ENCODE assay signal across 18 mouse cellular contexts in the genomic region with DNA sequence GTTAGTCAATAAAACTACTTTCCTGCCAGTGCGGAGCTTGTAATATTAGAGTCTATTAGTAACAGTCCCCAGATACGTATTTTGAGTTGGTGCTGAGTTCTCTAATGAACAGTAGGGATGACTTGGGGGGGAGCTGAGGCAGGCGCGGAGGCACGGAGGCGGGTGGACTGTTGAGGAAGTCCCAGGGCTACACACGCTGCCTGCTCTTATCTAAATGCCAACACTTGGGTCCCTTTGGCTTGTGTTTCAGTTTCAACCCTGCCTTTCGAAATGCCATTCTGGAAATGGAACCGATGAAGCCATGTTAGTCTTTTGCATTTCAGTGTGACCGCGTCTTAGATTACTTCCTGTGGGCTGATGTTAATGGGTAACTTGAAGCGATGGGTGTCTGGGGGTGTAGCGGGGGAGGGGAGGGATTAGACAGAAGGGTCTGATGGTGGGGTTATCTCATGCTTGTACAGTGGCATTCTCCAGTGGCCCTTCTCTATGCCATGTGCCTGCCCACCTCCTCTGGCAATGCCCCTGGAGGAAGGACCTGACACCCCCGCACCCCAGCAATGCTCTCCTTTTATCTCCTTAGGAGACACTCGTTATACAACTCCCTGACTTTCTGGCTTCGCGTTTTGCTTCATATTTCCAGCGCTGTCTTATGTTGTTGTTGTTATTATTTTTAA. TPM values are rescaled to one million over a fixed set of nuclear protein-coding genes. Genes with fewer than 3 reads are reported as not detected.
DNase-seq lines count a peak whose midpoint lies in the region; ATAC-seq and TF ChIP-seq lines count a peak whose summit lies in the region.
"Had no signal": no experiment of that assay in that cellular context is flagged by ENCODE, and none has a peak within 500 bp of the region (broad histone marks: within the 10 kb centered on the region; RNA-seq: fewer than 3 reads in every experiment).

No protein-coding gene starts in this region.

- H3K4me3 ChIP-seq in left cerebral cortex, adult 2 months = no peak overlapping the region
- H3K4me3 ChIP-seq in MEL (ENCODE audit: control insufficient read depth in 1 of 2, insufficient read depth in 1 of 2, low read depth in 2 of 2, low read length in 2 of 2) = peak overlapping the region; percentile 60 to 70
- H3K4me3 ChIP-seq: embryonic facial prominence, embryonic 12.5 days; forebrain, embryonic 13.5 days; heart, embryonic 12.5 days; hindbrain, embryonic 15.5 days had no signal

- peak overlapping the region; percentile 69 for H3K9ac ChIP-seq in MEL (ENCODE audit: control insufficient read depth, low read depth, low read length, poor library complexity, severe bottlenecking)
- H3K9ac ChIP-seq: embryonic facial prominence, embryonic 12.5 days; forebrain, embryonic 13.5 days; heart, embryonic 12.5 days; hindbrain, embryonic 15.5 days had no signal

- ATAC-seq in frontal cortex, adult (ENCODE audit: low TSS enrichment) = peak; percentile 35
- ATAC-seq in megakaryocyte progenitor cell, adult 5-6 weeks (replicated peaks; ENCODE audit: poor library complexity) = peak; percentile 69
- ATAC-seq in CD4-positive, CD25-positive, alpha-beta regulatory T cell, adult 4 months = no peak
- ATAC-seq: forebrain, embryonic 13.5 days; intestine, embryonic 16.5 days; Patski had no signal

- peak in 1 of 2 experiments; percentile 60; a peak in 2 of 4 replicates for TF ChIP-seq POLR2A in MEL (IDR thresholded peaks at IDR 0.05; ENCODE audit: control insufficient read depth in 1 of 2, insufficient read depth in 1 of 2, low read depth in 1 of 2, low read length in 2 of 2, poor library complexity in 1 of 2)

- DNase-seq in frontal cortex, postnatal 25 days (ENCODE audit: low spot score in 2 of 2) = no peak
- no peak for DNase-seq in left cerebral cortex, adult 2 months (ENCODE audit: extremely low spot score in 1 of 2, low spot score in 2 of 2)
- no peak for DNase-seq in left cerebral cortex, adult 8-10 months (ENCODE audit: low spot score in 2 of 2)
- DNase-seq in MEL (ENCODE audit: low read depth, low spot score) = peak; percentile 93
- DNase-seq: adrenal gland, postnatal 10 days; cerebellum, adult 11 months; cerebellum, adult 9-10 months; cerebellum, postnatal 25 days; kidney, adult 2 months had no signal

- no peak for TF ChIP-seq RAD21 in MEL (IDR thresholded peaks at IDR 0.05; ENCODE audit: low read depth, low read length)

- H3K9me3 ChIP-seq in MEL (replicated peaks; ENCODE audit: insufficient read depth, low read length) = no peaks in the 10 kb centered on the region
- H3K9me3 ChIP-seq: forebrain, embryonic 13.5 days; hindbrain, embryonic 15.5 days had no signal

- no peaks in the 10 kb centered on the region for H3K27me3 ChIP-seq in MEL (ENCODE audit: control insufficient read depth in 1 of 2, insufficient read depth in 2 of 2, low read length in 2 of 2)
- H3K27me3 ChIP-seq: embryonic facial prominence, embryonic 12.5 days; forebrain, embryonic 13.5 days; heart, embryonic 12.5 days; hindbrain, embryonic 15.5 days; Patski had no signal

- no peak for TF ChIP-seq CTCF in left cerebral cortex, adult 2 months (IDR thresholded peaks at IDR 0.05)
- no peak for TF ChIP-seq CTCF in MEL (IDR thresholded peaks at IDR 0.05 in 2 of 3, conservative IDR thresholded peaks at IDR 0.05 in 1 of 3; ENCODE audit: control insufficient read depth in 1 of 3, insufficient read depth in 1 of 3, low read depth in 2 of 3, low read length in 3 of 3, poor library complexity in 1 of 3, severe bottlenecking in 1 of 3)

- intact Hi-C loops in left cerebral cortex, adult 2 months (cut with DNase I) = no loop called here

- TF ChIP-seq EP300 in MEL (IDR thresholded peaks at IDR 0.05; ENCODE audit: low read depth in 1 of 2, low read length in 2 of 2) = peak; percentile 69 to 70; a peak in 3 of 4 replicates

- peaks cover 3 to 5% of the 10 kb centered on the region in 2 experiments; a peak in 3 of 4 replicates for H3K4me1 ChIP-seq in MEL (ENCODE audit: control insufficient read depth in 1 of 2, insufficient read depth in 2 of 2, low read length in 2 of 2)
- H3K4me1 ChIP-seq: embryonic facial prominence, embryonic 12.5 days; forebrain, embryonic 13.5 days; heart, embryonic 12.5 days; hindbrain, embryonic 15.5 days had no signal

- H3K36me3 ChIP-seq in MEL (ENCODE audit: control insufficient read depth in 1 of 2, insufficient read depth in 2 of 2, low read length in 2 of 2) = peaks cover 0 to 3% of the 10 kb centered on the region in 2 experiments; a peak in 2 of 4 replicates
- H3K36me3 ChIP-seq: embryonic facial prominence, embryonic 12.5 days had no signal

- no peaks in the 10 kb centered on the region for H3K79me2 ChIP-seq in MEL (ENCODE audit: control insufficient read depth, insufficient read depth, low read length, poor library complexity)

- H3K27ac ChIP-seq in left cerebral cortex, adult 2 months = 0 out of 2 replicates have a peak overlapping the region, but pooled peaks have one; percentile 17
- H3K27ac ChIP-seq in MEL (ENCODE audit: control insufficient read depth, low read depth, low read length) = peak overlapping the region; percentile 82
- H3K27ac ChIP-seq: embryonic facial prominence, embryonic 12.5 days; forebrain, embryonic 13.5 days; hindbrain, embryonic 15.5 days had no signal

TF ChIP-seq in MEL, 35 proteins besides CTCF, POLR2A, EP300 and RAD21:
- peak; percentile 84; the same call in 1 of the 2 replicates for TF ChIP-seq MAZ (IDR thresholded peaks at IDR 0.05; ENCODE audit: low read depth, low read length)
- TF ChIP-seq ZMIZ1 (IDR thresholded peaks at IDR 0.05; ENCODE audit: low read depth, low read length) = 0 out of 2 replicates have a peak, but pooled peaks have one; percentile 32
- TF ChIP-seq ELF1 (IDR thresholded peaks at IDR 0.05; ENCODE audit: low read depth, low read length) = peak; percentile 58
- no peak for TF ChIP-seq MAFK (IDR thresholded peaks at IDR 0.05; ENCODE audit: borderline replicate concordance, low read depth, low read length)
- peak; percentile 44; the same call in 1 of the 2 replicates for TF ChIP-seq NRF1 (IDR thresholded peaks at IDR 0.05; ENCODE audit: insufficient read depth, low read depth, low read length, poor library complexity, severe bottlenecking)
- peak; percentile 63 for TF ChIP-seq HCFC1 (IDR thresholded peaks at IDR 0.05; ENCODE audit: low read depth, low read length)
- peak; percentile 86 for TF ChIP-seq MXI1 (IDR thresholded peaks at IDR 0.05; ENCODE audit: low read depth, low read length)
- TF ChIP-seq TBP (IDR thresholded peaks at IDR 0.05; ENCODE audit: low read depth, low read length) = peak; percentile 73; the same call in 1 of the 2 replicates
- TF ChIP-seq GATA1 (IDR thresholded peaks at IDR 0.05; ENCODE audit: low read depth, low read length) = peak; percentile 73
- peak; percentile 71 for TF ChIP-seq TCF12 (IDR thresholded peaks at IDR 0.05; ENCODE audit: low read depth, low read length)
- peak; percentile 83 for TF ChIP-seq MAX (IDR thresholded peaks at IDR 0.05; ENCODE audit: low read length)
- TF ChIP-seq KAT2A (conservative IDR thresholded peaks at IDR 0.05; ENCODE audit: low read depth, low read length) = peak; percentile 39
- peak; percentile 58 for TF ChIP-seq NELFE (IDR thresholded peaks at IDR 0.05; ENCODE audit: low read depth, low read length)
- TF ChIP-seq MYC (IDR thresholded peaks at IDR 0.05; ENCODE audit: low read depth, low read length) = peak; percentile 89
- 0 out of 2 replicates have a peak, but pooled peaks have one; percentile 24 for TF ChIP-seq JUND (IDR thresholded peaks at IDR 0.05; ENCODE audit: low read depth, low read length)
- no peak for TF ChIP-seq SMC3 (IDR thresholded peaks at IDR 0.05; ENCODE audit: low read depth, low read length)
- no peak for TF ChIP-seq E2F4 (IDR thresholded peaks at IDR 0.05; ENCODE audit: borderline replicate concordance, low read depth, low read length)
- TF ChIP-seq MYB (IDR thresholded peaks at IDR 0.05; ENCODE audit: low read depth, low read length) = no peak
- TF ChIP-seq ETS1 (IDR thresholded peaks at IDR 0.05; ENCODE audit: low read depth, low read length) = peak; percentile 75
- TF ChIP-seq POLR2AphosphoS2 (IDR thresholded peaks at IDR 0.05; ENCODE audit: low read length) = peak; percentile 47; the same call in 1 of the 2 replicates
- TF ChIP-seq SIN3A (IDR thresholded peaks at IDR 0.05; ENCODE audit: low read length) = peak; percentile 91
- TF ChIP-seq GABPA (IDR thresholded peaks at IDR 0.05; ENCODE audit: low read depth, low read length) = no peak; the same call in 1 of the 2 replicates
- TF ChIP-seq USF1 (IDR thresholded peaks at IDR 0.05; ENCODE audit: low read depth, low read length) = no peak
- peak; percentile 73 for TF ChIP-seq TAL1 (IDR thresholded peaks at IDR 0.05; ENCODE audit: low read length)
- TF ChIP-seq RCOR1 (IDR thresholded peaks at IDR 0.05; ENCODE audit: low read depth, low read length) = peak; percentile 75
- TF ChIP-seq USF2 (IDR thresholded peaks at IDR 0.05; ENCODE audit: borderline replicate concordance in 1 of 2, insufficient read depth in 1 of 2, low read depth in 1 of 2, low read length in 2 of 2) = no peak

RNA-seq across cellular contexts. Expression of a gene that starts 17.2 kb away (rescaled TPM):
- 10 to 100 TPM; 14.0 to 15.1 TPM for total RNA-seq in left cerebral cortex, adult 2 months (2021)
- total RNA-seq in left cerebral cortex, adult 8-10 months (2022) = 10 to 100 TPM; 16.4 to 21.1 (median 18.8) TPM
- 9.1 and 14.2 TPM in 2 replicates for total RNA-seq in MEL (2012; rRNA removed)
- 10 to 100 TPM in 1 of 2 experiments, not detected in 1; 12.1 TPM for polyA plus RNA-seq in MEL (2012; ENCODE audit: insufficient read depth in 1 of 2, insufficient read length in 2 of 2, low read depth in 1 of 2, low replicate concordance in 2 of 2, missing spikeins in 1 of 2)
- total RNA-seq in megakaryocyte progenitor cell, adult 5-6 weeks (2015) = 8.9 and 10.9 TPM in 2 replicates
- 5.9 and 9.7 TPM in 2 replicates for total RNA-seq in megakaryocyte progenitor cell, adult 5-6 weeks (2017)
- polyA plus RNA-seq in CD4-positive, CD25-positive, alpha-beta regulatory T cell, adult 4 months (2017; shearing (Covaris generic)) = 1 to 10 TPM; 2.7 to 3.3 TPM

RNA-seq across cellular contexts. Expression of a gene that starts 59.0 kb away (rescaled TPM):
- total RNA-seq in left cerebral cortex, adult 2 months (2021) = 100 to 1,000 TPM; 373 to 381 TPM
- total RNA-seq in left cerebral cortex, adult 8-10 months (2022) = 100 to 1,000 TPM; 269 to 310 (median 301) TPM
- 170 and 176 TPM in 2 replicates for total RNA-seq in MEL (2012; rRNA removed)
- polyA plus RNA-seq in MEL (2012; ENCODE audit: insufficient read depth in 1 of 2, insufficient read length in 2 of 2, low read depth in 1 of 2, low replicate concordance in 2 of 2, missing spikeins in 1 of 2) = 100 to 1,000 TPM; 300 to 388 TPM
- 70.9 and 82.2 TPM in 2 replicates for total RNA-seq in megakaryocyte progenitor cell, adult 5-6 weeks (2015)
- 39.1 and 39.6 TPM in 2 replicates for total RNA-seq in megakaryocyte progenitor cell, adult 5-6 weeks (2017)
- polyA plus RNA-seq in CD4-positive, CD25-positive, alpha-beta regulatory T cell, adult 4 months (2017; shearing (Covaris generic)) = 10 to 100 TPM; 20.7 to 35.2 TPM
